8 mouse cellular contexts compared by ENCODE assay signal in the genomic region with DNA sequence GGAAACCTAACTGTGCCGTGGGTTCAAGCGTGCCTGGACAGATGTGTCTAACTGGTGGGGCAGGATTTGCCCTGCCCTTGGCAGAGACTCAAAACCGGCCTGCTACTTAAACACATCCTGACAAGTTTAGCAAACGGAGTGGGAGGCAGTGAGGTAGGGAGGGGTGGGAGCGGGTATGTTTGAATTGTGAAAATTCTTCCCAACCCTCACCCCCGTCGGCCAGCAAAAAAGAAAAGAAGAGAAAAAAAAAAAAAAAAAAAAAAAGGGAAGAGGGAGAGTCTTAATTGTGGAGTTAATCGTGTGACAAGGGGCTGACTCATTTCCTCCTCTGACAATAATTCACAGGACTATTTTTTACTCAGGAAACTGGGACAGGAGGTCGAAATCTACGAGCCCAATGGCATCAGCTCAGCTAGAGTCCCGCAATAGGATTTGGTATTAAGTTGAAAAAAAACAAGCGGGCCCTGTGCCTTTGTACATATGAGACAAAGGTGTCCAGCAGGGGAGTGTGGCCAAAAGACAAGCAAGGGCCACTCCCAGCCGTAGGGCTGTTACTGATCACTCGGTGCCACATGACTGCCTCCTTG. TPM values are rescaled to one million over a fixed set of nuclear protein-coding genes. Genes with fewer than 3 reads are reported as not detected.
DNase-seq lines count a peak whose midpoint lies in the region; ATAC-seq and TF ChIP-seq lines count a peak whose summit lies in the region.

No protein-coding gene starts in this region.

- peaks cover 12% of the 10 kb centered on the region for H3K27me3 ChIP-seq in forebrain, embryonic 13.5 days
- peaks cover 5% of the 10 kb centered on the region; the same call in 1 of the 2 replicates for H3K27me3 ChIP-seq in forebrain, embryonic 15.5 days
- peaks cover 6% of the 10 kb centered on the region for H3K27me3 ChIP-seq in thymus, adult 2 months (ENCODE audit: control insufficient read depth, insufficient read depth, low read length)
- H3K27me3 ChIP-seq in midbrain, embryonic 10.5 days (ENCODE audit: low read depth, poor library complexity, severe bottlenecking): peaks cover 42% of the 10 kb centered on the region

- H3K27ac ChIP-seq in forebrain, embryonic 13.5 days: no peak overlapping the region
- no peak overlapping the region for H3K27ac ChIP-seq in forebrain, embryonic 15.5 days (replicated peaks)
- peak overlapping the region; percentile 90 for H3K27ac ChIP-seq in brown adipose tissue, adult 24 weeks (replicated peaks; ENCODE audit: low read depth, low read length)
- H3K27ac ChIP-seq in thymus, adult 2 months (ENCODE audit: control insufficient read depth, insufficient read depth, low read length): no peak overlapping the region
- H3K27ac ChIP-seq in midbrain, embryonic 10.5 days (replicated peaks): no peak overlapping the region

- TF ChIP-seq CTCF in lung, adult 2 months (IDR thresholded peaks at IDR 0.05; ENCODE audit: insufficient read depth, low read length): no peak
- TF ChIP-seq CTCF in thymus, adult 2 months (IDR thresholded peaks at IDR 0.05; ENCODE audit: borderline replicate concordance, control insufficient read depth, extremely low read depth, insufficient read depth, low read length, poor library complexity): no peak

- H3K9ac ChIP-seq in forebrain, embryonic 13.5 days: peak overlapping the region; percentile 45; the same call in 1 of the 2 replicates
- no peak overlapping the region for H3K9ac ChIP-seq in forebrain, embryonic 15.5 days (replicated peaks)

- H3K4me3 ChIP-seq in forebrain, embryonic 13.5 days: no peak overlapping the region
- no peak overlapping the region for H3K4me3 ChIP-seq in forebrain, embryonic 15.5 days
- peak overlapping the region; percentile 36 for H3K4me3 ChIP-seq in brown adipose tissue, adult 24 weeks (ENCODE audit: insufficient read depth, low read depth, low read length)
- peak overlapping the region; percentile 42 for H3K4me3 ChIP-seq in lung, adult 2 months (replicated peaks; ENCODE audit: extremely low read depth, low read depth, low read length)
- no peak overlapping the region for H3K4me3 ChIP-seq in thymus, adult 2 months (ENCODE audit: control insufficient read depth, insufficient read depth, low read length)
- H3K4me3 ChIP-seq in midbrain, embryonic 10.5 days: no peak overlapping the region

- WGBS in forebrain, embryonic 13.5 days: 9% methylated on average over 14 of the region's 14 CpGs
- 6% methylated on average over 14 of the region's 14 CpGs for WGBS in forebrain, embryonic 15.5 days
- 5% methylated on average over 14 of the region's 14 CpGs for WGBS in lung, adult 2 months
- whole genome bisulfite sequencing in thymus, adult 2 months: 19% methylated on average over 14 of the region's 14 CpGs
- 39% methylated on average over 14 of the region's 14 CpGs for WGBS in midbrain, embryonic 10.5 days

- ATAC-seq in forebrain, embryonic 13.5 days: no peak
- no peak for ATAC-seq in forebrain, embryonic 15.5 days (replicated peaks)
- ATAC-seq in hematopoietic stem cell, adult 5-6 weeks (replicated peaks in 1 of 2; ENCODE audit: insufficient read depth in 1 of 2, low FRiP score in 2 of 2, low TSS enrichment in 1 of 2, low read depth in 1 of 2, poor library complexity in 2 of 2, severe bottlenecking in 2 of 2): peak; percentile 39 to 62

- peaks cover 28% of the 10 kb centered on the region for H3K4me1 ChIP-seq in forebrain, embryonic 13.5 days
- H3K4me1 ChIP-seq in forebrain, embryonic 15.5 days: peaks cover 13% of the 10 kb centered on the region
- H3K4me1 ChIP-seq in brown adipose tissue, adult 24 weeks (ENCODE audit: control insufficient read depth, insufficient read depth, insufficient read length, low read length): peaks cover 4% of the 10 kb centered on the region
- peaks cover 9% of the 10 kb centered on the region for H3K4me1 ChIP-seq in lung, adult 2 months (ENCODE audit: control insufficient read depth, insufficient read depth, low read length)
- H3K4me1 ChIP-seq in thymus, adult 2 months (replicated peaks; ENCODE audit: control insufficient read depth, insufficient read depth, low read length): peaks cover 5% of the 10 kb centered on the region; the same call in 1 of the 2 replicates
- peaks cover 24% of the 10 kb centered on the region for H3K4me1 ChIP-seq in midbrain, embryonic 10.5 days

- H3K36me3 ChIP-seq in forebrain, embryonic 13.5 days (ENCODE audit: poor library complexity, severe bottlenecking): no peaks in the 10 kb centered on the region
- no peaks in the 10 kb centered on the region for H3K36me3 ChIP-seq in forebrain, embryonic 15.5 days
- no peaks in the 10 kb centered on the region for H3K36me3 ChIP-seq in thymus, adult 2 months (ENCODE audit: control insufficient read depth, insufficient read depth, low read length)
- no peaks in the 10 kb centered on the region for H3K36me3 ChIP-seq in midbrain, embryonic 10.5 days

- TF ChIP-seq POLR2A in lung, adult 2 months (IDR thresholded peaks at IDR 0.05; ENCODE audit: borderline replicate concordance, extremely low read depth, low read depth, low read length): no peak
- TF ChIP-seq POLR2A in thymus, adult 2 months (IDR thresholded peaks at IDR 0.05; ENCODE audit: control insufficient read depth, extremely low read depth, insufficient read depth, low read length, poor library complexity): no peak

- DNase-seq in lung, adult 2 months: peak; percentile 70
- DNase-seq in cerebellum, adult 11-12 months: no peak
- DNase-seq in thymus, adult 2 months: no peak
- DNase-seq in midbrain, embryonic 10.5 days (ENCODE audit: low spot score): no peak

- no peaks in the 10 kb centered on the region for H3K9me3 ChIP-seq in forebrain, embryonic 13.5 days (replicated peaks)
- H3K9me3 ChIP-seq in forebrain, embryonic 15.5 days: no peaks in the 10 kb centered on the region
- no peaks in the 10 kb centered on the region for H3K9me3 ChIP-seq in midbrain, embryonic 10.5 days (replicated peaks)

- no peak overlapping the region for H3K4me2 ChIP-seq in forebrain, embryonic 13.5 days
- no peak overlapping the region for H3K4me2 ChIP-seq in forebrain, embryonic 15.5 days (replicated peaks)

RNA-seq across cellular contexts. Expression of gene Hnrnpa3, which starts 46.0 kb away (rescaled TPM):
- polyA plus RNA-seq in forebrain, embryonic 13.5 days (2015; fragmentation: Nextera tagmentation; extraction: Ambion mirVana): 354 and 365 TPM in 2 replicates
- polyA plus RNA-seq in forebrain, embryonic 15.5 days (2015; fragmentation: Nextera tagmentation; extraction: Ambion mirVana): 256 and 258 TPM in 2 replicates
- 58.7 and 106 TPM in 2 replicates for polyA plus RNA-seq in brown adipose tissue, adult 24 weeks (2012; ENCODE audit: insufficient read depth, insufficient read length, missing spikeins)
- 217 and 447 TPM in 2 replicates for total RNA-seq in hematopoietic stem cell, adult 5-6 weeks (2017)
- 17.5 and 36.0 TPM in 2 replicates for polyA plus RNA-seq in lung, adult 2 months (2012; rRNA removed)
- polyA plus RNA-seq in thymus, adult 2 months (2012; rRNA removed): 45.4 and 47.2 TPM in 2 replicates
- 337 and 348 TPM in 2 replicates for polyA plus RNA-seq in midbrain, embryonic 10.5 days (2016; fragmentation: Nextera tagmentation; extraction: Ambion mirVana)

Comparison
In these comparisons a context has a peak if more than half of its experiments do, and no peak if none do; other contexts are left out.
1. ATAC-seq: peak in hematopoietic stem cell, adult 5-6 weeks (2 of 2); none in forebrain, embryonic 13.5 days (single experiment) and forebrain, embryonic 15.5 days (single experiment).
2. H3K4me3 ChIP-seq: peak in brown adipose tissue, adult 24 weeks (single experiment) and lung, adult 2 months (single experiment); none in forebrain, embryonic 13.5 days (single experiment), forebrain, embryonic 15.5 days (single experiment), thymus, adult 2 months (single experiment) and midbrain, embryonic 10.5 days (single experiment).